Mouse (Mus musculus): Measurements from ENCODE around the gene Ttyh1.

- TF ChIP-seq CTCF (IDR thresholded peaks at IDR 0.05; ENCODE audit: low read depth) (no peak), EP300 (IDR thresholded peaks at IDR 0.05; ENCODE audit: low read depth) (no peak)
Measured at GRCm38 (mm10) chr7:4126992-4127785, 8.0 kb downstream of the Ttyh1 start.

All from heart, postnatal 0 days (tissue).